Mouse (Mus musculus) hindbrain, postnatal 0 days (tissue): ENCODE results near the gene Cdk9. TPM values are rescaled to one million over a fixed set of nuclear protein-coding genes. Genes with fewer than 3 reads are reported as not detected.

Source experiments
- ATAC-seq: fragments of 200-750 bp; cut with Nextera tagmentation; 2 replicates; pipeline ENCODE4 v1.8.0; 2017; ENCODE audit warnings: mild to moderate bottlenecking, moderate TSS enrichment, moderate library complexity
- DNase-seq: peaks from one replicate; pipeline ENCODE4 v3.0.0-alpha.2; 2015; ENCODE audit warnings: low spot score
- H3K27ac ChIP-seq: fragments of 300-500 bp; sonication (generic); 2 replicates; pipeline ENCODE4 v1.5.1; 2014; ENCODE audit warnings: mild to moderate bottlenecking
- H3K27me3 ChIP-seq: fragments of 300-500 bp; sonication (generic); 2 replicates; pipeline ENCODE4 v1.6.1; 2014; ENCODE audit warnings: low read length, mixed read lengths; ENCODE audit not compliant: insufficient read depth
- H3K36me3 ChIP-seq: fragments of 300-500 bp; sonication (generic); 2 replicates; pipeline ENCODE4 v1.6.1; 2014; ENCODE audit warnings: low read length, mixed read lengths; ENCODE audit not compliant: insufficient read depth
- H3K4me1 ChIP-seq: fragments of 300-500 bp; sonication (generic); 2 replicates; pipeline ENCODE4 v1.6.1; 2014; ENCODE audit warnings: antibody characterized with exemption, low read length, mixed read lengths; ENCODE audit not compliant: insufficient read depth
- H3K4me2 ChIP-seq: fragments of 300-500 bp; sonication (generic); 2 replicates; pipeline ENCODE4 v1.6.1; 2014; ENCODE audit warnings: low read depth, mild to moderate bottlenecking, low read length, moderate library complexity, mixed read lengths
- H3K4me3 ChIP-seq: fragments of 300-500 bp; sonication (generic); 2 replicates; pipeline ENCODE4 v1.5.1; 2014; ENCODE audit warnings: low read length
- H3K9ac ChIP-seq: fragments of 300-500 bp; sonication (generic); replicated peaks from 2 replicates; pipeline ENCODE4 v1.6.1; 2014; ENCODE audit warnings: mild to moderate bottlenecking, low read length, moderate library complexity, mixed read lengths
- H3K9me3 ChIP-seq: fragments of 300-500 bp; sonication (generic); 2 replicates; pipeline ENCODE4 v1.6.1; 2016; ENCODE audit warnings: low read length, mixed read lengths
- CTCF ChIP-seq: IDR thresholded peaks from 2 replicates; pipeline ENCODE4 v1.5.1; 2016; ENCODE audit warnings: antibody characterized with exemption, control low read depth, low read depth
- WGBS: fragments of 180-500 bp; shearing (Covaris S2); extraction: QIAGEN DNeasy Blood & Tissue Kit; methylation state at CpG from one replicate; pipeline ENCODE4 v1.1.7; 2014; 5-methylcytosine and 5-hydroxymethylcytosine counted together
- polyA plus RNA-seq: library from polyadenylated mRNA; unstranded; fragments of >200 nt; fragmentation: Nextera tagmentation; extraction: Ambion mirVana; gene quantifications from 2 replicates; pipeline ENCODE4 v1.2.1, GENCODE M21; 2015
- total RNA-seq: library from RNA; depleted of rRNA; stranded (reverse); fragments of >200 nt; gene quantifications from 2 replicates; pipeline ENCODE4 v1.2.3, GENCODE M21; 2014

The Cdk9 gene
- total and polyA plus RNA-seq, 2 experiments from 2014 or later = 65.3 to 108 TPM

DNA sequence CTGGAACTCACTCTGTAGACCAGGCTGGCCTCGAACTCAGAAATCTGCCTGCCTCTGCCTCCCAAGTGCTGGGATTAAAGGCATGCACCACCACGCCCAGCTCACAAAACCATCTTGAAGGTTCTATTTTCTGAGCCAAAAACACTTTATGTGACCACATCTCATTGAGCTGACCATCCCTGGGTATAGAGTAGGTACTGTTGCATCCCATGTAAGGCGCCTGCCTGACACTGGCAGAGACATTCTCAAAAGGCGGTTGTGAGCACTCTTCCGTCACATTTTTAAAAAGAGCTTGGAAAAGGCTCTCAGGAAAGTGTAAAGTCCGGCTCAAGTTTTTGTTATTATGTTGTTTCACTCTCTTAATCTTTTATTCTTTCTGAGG is 43.8 kb upstream of the Cdk9 start:
- peaks cover 39% of the 10 kb centered on the region for H3K36me3 ChIP-seq
- peak overlapping the region; percentile 66; the same call in 1 of the 2 replicates for H3K4me3 ChIP-seq
- DNase-seq (no peak), ATAC-seq (peak; percentile 27)
- peak overlapping the region; percentile 62 for H3K4me2 ChIP-seq
- H3K4me1 ChIP-seq = no peaks in the 10 kb centered on the region
- no peak overlapping the region; the same call in 1 of the 2 replicates for H3K9ac ChIP-seq
- 35% methylated on average over 6 of the region's 6 CpGs for WGBS
- H3K27ac ChIP-seq = no peak overlapping the region
- H3K9me3 ChIP-seq = no peaks in the 10 kb centered on the region
- H3K27me3 ChIP-seq = no peaks in the 10 kb centered on the region
- no peak for TF ChIP-seq CTCF

DNA sequence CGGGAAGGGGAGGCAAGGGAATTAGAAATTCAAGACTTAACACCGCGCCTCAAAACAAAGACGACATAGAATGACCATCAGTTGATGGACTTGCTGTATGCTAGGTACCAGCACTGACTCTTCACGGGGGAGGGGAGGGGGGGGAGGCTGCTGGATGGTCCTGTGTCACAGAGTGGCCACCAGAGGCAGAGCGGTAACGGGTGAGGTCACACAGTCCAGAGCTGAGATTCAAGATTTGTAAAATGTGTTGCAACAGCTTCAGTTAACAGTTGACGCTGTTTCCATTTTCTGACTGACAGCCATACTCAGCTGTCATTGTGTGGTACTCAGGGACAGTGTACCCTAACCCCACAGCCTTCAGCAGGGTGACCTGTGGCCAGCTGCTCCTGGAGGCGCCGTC is 39.3 kb upstream of the Cdk9 start:
- Histone ChIP-seq H3K36me3 (peaks cover 51% of the 10 kb centered on the region), H3K27ac (no peak overlapping the region), H3K4me1 (no peaks in the 10 kb centered on the region), H3K4me3 (no peak overlapping the region), H3K9me3 (no peaks in the 10 kb centered on the region), H3K4me2 (no peak overlapping the region), H3K9ac (no peak overlapping the region), H3K27me3 (no peaks in the 10 kb centered on the region)
- DNase-seq = peak; percentile 44
- no peak for ATAC-seq
- 59% methylated on average over 10 of the region's 10 CpGs for WGBS
- TF ChIP-seq CTCF = peak; percentile 62

DNA sequence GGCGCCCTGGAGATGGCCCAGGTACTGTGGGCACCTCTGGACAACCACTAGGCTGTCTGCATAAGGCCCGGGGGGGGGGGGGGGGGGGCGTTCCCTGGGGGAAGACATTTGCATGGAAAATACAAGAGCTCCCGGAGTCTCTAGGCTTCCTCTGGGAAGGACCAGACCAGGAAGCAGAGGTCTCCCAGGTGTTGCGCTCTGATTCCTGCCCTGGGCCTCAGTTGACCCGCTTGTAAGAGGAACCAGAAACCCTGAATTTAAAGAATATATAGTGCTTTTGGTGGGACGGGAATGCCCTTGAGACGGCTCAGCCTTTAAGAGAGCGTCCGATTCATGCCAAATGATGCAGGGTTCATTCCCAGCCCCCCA is 38.8 kb upstream of the Cdk9 start:
- Histone ChIP-seq H3K4me2 (peak overlapping the region; percentile 48), H3K36me3 (peaks cover 56% of the 10 kb centered on the region), H3K9ac (no peak overlapping the region), H3K4me3 (no peak overlapping the region), H3K27ac (no peak overlapping the region), H3K9me3 (no peaks in the 10 kb centered on the region), H3K4me1 (no peaks in the 10 kb centered on the region), H3K27me3 (no peaks in the 10 kb centered on the region)
- DNase-seq (no peak), ATAC-seq (no peak)
- 26% methylated on average over 9 of the region's 10 CpGs for WGBS
- no peak for TF ChIP-seq CTCF

DNA sequence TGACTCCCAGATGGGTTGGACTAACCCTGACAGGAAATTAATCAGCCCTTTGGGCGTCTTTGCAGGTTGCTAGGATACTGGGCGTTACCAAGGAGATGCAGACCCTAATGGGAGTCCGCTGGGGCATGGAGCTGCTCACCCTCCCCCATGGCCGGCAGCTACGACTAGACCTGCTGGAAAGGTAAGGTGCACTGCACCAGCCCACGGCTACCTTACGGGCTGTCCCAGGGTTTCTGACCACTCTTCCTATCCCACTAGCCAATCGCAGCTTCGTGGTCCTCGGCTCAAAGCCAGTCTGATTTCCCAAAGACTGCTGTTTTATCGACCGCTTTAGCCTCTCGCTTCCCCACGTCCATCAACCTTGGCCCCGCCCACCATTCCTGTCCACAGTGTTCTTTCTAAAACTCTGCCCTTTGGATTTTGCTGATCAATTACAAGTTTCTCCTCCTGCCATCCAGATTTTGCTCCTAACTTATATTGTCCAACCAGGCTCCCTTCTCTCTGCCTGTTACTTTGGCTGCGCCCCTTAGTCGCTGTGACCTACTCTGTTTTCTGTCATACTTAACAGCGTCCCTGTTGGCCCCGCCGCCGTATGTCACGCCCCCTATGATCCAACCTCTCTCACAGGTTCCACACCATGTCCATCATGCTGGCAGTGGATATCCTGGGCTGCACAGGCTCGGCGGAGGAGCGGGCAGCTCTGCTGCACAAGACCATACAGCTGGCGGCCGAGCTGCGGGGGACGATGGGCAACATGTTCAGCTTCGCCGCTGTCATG is 38.2 kb upstream of the Cdk9 start:
- peak overlapping the region; percentile 9; the same call in 1 of the 2 replicates for H3K4me3 ChIP-seq
- WGBS = 13% methylated on average over 31 of the region's 31 CpGs
- H3K9ac ChIP-seq = no peak overlapping the region

DNA sequence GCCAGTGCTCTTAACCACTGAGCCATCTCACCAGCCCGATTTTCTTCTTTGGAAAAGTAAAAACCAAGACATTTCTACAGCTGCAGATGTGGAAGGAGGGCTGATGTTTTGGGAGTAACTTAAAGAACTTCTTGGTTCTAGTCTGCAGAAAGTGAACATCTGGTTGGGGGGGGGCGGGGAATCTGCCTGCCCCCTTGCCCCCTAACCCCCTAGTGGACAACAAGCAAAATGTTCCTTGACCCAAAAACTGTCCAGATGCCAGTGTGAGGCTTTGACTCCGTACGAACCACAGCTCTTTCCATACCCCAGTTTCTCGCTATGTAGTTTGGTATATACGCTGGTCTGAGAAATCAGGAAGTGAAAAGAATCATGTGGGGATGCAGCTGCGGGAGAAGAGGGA is 37.3 kb upstream of the Cdk9 start:
- no peak for ATAC-seq
- Histone ChIP-seq H3K9me3 (no peaks in the 10 kb centered on the region), H3K36me3 (peaks cover 69% of the 10 kb centered on the region), H3K4me3 (no peak overlapping the region), H3K9ac (no peak overlapping the region), H3K27me3 (no peaks in the 10 kb centered on the region), H3K4me1 (no peaks in the 10 kb centered on the region), H3K4me2 (no peak overlapping the region), H3K27ac (no peak overlapping the region)
- 69% methylated on average over 7 of the region's 7 CpGs for WGBS
- DNase-seq = no peak
- peak; percentile 32 for TF ChIP-seq CTCF

More for the DNA sequence above, 38.2 kb upstream of the Cdk9 start:
- peak overlapping the region; percentile 48 for H3K4me2 ChIP-seq
- H3K4me1 ChIP-seq = no peaks in the 10 kb centered on the region
- ATAC-seq (peak; percentile 74), DNase-seq (peak; percentile 68)
- H3K27me3 ChIP-seq = no peaks in the 10 kb centered on the region
- peak; percentile 6; the same call in 1 of the 2 replicates for TF ChIP-seq CTCF
- H3K9me3 ChIP-seq = no peaks in the 10 kb centered on the region
- no peak overlapping the region for H3K27ac ChIP-seq
- H3K36me3 ChIP-seq = peaks cover 62% of the 10 kb centered on the region

DNA sequence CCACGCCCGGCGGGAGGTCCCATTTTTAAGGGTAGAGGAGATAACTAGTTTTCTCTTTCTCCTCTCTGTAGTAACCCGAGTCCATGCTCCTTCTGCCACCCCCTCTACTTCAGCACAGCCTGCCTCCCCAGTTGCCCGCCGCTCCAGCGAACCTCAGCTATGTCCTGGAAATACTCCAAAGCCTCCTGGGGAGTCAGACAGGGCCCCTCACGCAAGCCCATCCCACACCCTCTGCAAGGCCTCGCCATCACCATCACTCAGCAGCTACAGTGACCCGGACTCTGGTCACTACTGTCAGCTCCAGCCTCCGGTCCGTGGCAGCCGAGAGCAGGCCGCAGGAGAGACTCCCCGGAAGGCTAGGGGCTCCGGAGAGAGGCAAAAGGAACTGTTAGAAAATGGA is 36.2 kb upstream of the Cdk9 start:
- ATAC-seq = no peak

DNA sequence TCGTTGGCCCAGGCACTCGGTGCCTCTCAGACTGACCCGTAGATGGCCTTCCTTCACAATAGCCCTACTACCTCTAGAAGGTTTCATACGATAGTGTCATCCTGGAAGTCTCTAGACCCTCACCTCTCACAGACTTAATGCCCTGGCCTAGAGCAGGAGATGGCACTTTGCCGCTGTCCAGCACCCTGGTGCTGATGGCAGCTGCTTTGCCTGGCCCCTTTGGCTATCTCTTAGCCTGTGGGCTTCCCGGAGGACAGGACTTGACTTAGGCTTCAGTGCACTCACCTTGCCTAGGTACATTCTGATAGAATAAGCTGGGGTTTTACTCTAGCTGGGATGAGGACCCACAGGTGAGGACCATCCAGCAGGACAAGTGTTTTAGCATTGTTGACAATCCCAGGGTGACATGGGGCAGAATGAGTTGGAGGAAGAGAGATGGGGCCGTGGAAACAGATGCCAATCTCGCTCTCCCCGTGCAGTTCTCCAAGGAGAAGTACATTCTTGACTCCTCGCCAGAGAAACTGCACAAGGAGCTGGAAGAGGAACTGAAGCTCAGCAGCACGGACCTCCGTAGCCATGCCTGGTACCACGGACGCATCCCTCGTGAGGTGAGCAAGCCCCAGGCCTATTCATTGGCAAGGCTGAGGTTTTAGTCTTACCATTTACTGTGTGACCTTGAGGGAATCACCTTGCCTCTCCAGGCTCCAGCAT is 31.6 kb upstream of the Cdk9 start:
- Histone ChIP-seq H3K36me3 (peaks cover 35% of the 10 kb centered on the region), H3K27ac (no peak overlapping the region), H3K9me3 (no peaks in the 10 kb centered on the region), H3K4me1 (peaks cover 19% of the 10 kb centered on the region; the same call in 1 of the 2 replicates), H3K9ac (no peak overlapping the region), H3K27me3 (no peaks in the 10 kb centered on the region), H3K4me3 (no peak overlapping the region), H3K4me2 (no peak overlapping the region)
- 62% methylated on average over 15 of the region's 15 CpGs for WGBS
- no peak for ATAC-seq
- no peak for DNase-seq
- TF ChIP-seq CTCF = no peak

More for the DNA sequence above, 36.2 kb upstream of the Cdk9 start:
- Histone ChIP-seq H3K4me2 (no peak overlapping the region), H3K9ac (no peak overlapping the region), H3K36me3 (peaks cover 61% of the 10 kb centered on the region), H3K27me3 (no peaks in the 10 kb centered on the region), H3K4me1 (no peaks in the 10 kb centered on the region), H3K27ac (no peak overlapping the region), H3K9me3 (no peaks in the 10 kb centered on the region), H3K4me3 (no peak overlapping the region)
- TF ChIP-seq CTCF = no peak
- no peak for DNase-seq
- 85% methylated on average over 16 of the region's 16 CpGs for WGBS
